ENCODE assay signal across 19 mouse cellular contexts in genomic region chr19:46467051-46467503, GRCm38 (mm10). TPM values are rescaled to one million over a fixed set of nuclear protein-coding genes. Genes with fewer than 3 reads are reported as not detected.
DNase-seq lines count a peak whose midpoint lies in the region; ATAC-seq lines count a peak whose summit lies in the region.
"Had no signal": no experiment of that assay in that cellular context is flagged by ENCODE, and none has a peak within 500 bp of the region (broad histone marks: within the 10 kb centered on the region; RNA-seq: fewer than 3 reads in every experiment).

No protein-coding gene starts in this region.

- H3K27me3 ChIP-seq in heart, embryonic 10.5 days (ENCODE audit: insufficient read depth, poor library complexity, severe bottlenecking) = no peaks in the 10 kb centered on the region
- H3K27me3 ChIP-seq in splenic B cell, adult 2 months (ENCODE audit: control insufficient read depth, insufficient read depth, low read length, poor library complexity, severe bottlenecking) = no peaks in the 10 kb centered on the region
- H3K27me3 ChIP-seq: kidney, embryonic 15.5 days; liver, embryonic 13.5 days; neural tube, embryonic 13.5 days had no signal

- 0 out of 2 replicates have a peak overlapping the region, but pooled peaks have one; percentile 23 for H3K27ac ChIP-seq in heart, embryonic 10.5 days
- H3K27ac ChIP-seq: kidney, embryonic 15.5 days; layer of hippocampus, adult 2 months; liver, embryonic 13.5 days; macrophage; neural tube, embryonic 13.5 days had no signal

- DNase-seq in heart, embryonic 10.5 days (ENCODE audit: low spot score) = no peak
- no peak for DNase-seq in heart, postnatal 4 days
- DNase-seq in spleen, postnatal 36 days (ENCODE audit: low spot score in 2 of 2) = peak; percentile 62 to 72
- DNase-seq in spleen, postnatal 4 days (ENCODE audit: low spot score in 2 of 2) = no peak
- peak; percentile 83 for DNase-seq in splenic B cell, adult 2 months (ENCODE audit: low read depth, low spot score)
- no peak for DNase-seq in kidney, adult 11 months
- DNase-seq in ovary, postnatal 10 days (ENCODE audit: low spot score) = no peak
- DNase-seq: cerebellum, postnatal 10 days; gastrocnemius, postnatal 36 days; liver, embryonic 13.5 days; retina, postnatal 1 day; thymus, postnatal 14 days had no signal

- WGBS in heart, embryonic 10.5 days = 82% methylated on average over 3 of the region's 3 CpGs

- H3K36me3 ChIP-seq in heart, embryonic 10.5 days = peaks cover 28% of the 10 kb centered on the region
- no peaks in the 10 kb centered on the region for H3K36me3 ChIP-seq in splenic B cell, adult 2 months (ENCODE audit: control insufficient read depth, insufficient read depth, low read length, poor library complexity, severe bottlenecking)

- no peaks in the 10 kb centered on the region for H3K9me3 ChIP-seq in heart, embryonic 10.5 days
- H3K9me3 ChIP-seq: kidney, embryonic 15.5 days; liver, embryonic 13.5 days; neural tube, embryonic 13.5 days had no signal

- ATAC-seq in granulocyte monocyte progenitor cell, adult 5-6 weeks (replicated peaks; ENCODE audit: poor library complexity, severe bottlenecking) = peak; percentile 94
- ATAC-seq: hindbrain, embryonic 16.5 days; midbrain, embryonic 16.5 days had no signal

- no peak overlapping the region for H3K4me3 ChIP-seq in heart, embryonic 10.5 days
- H3K4me3 ChIP-seq: kidney, embryonic 15.5 days; layer of hippocampus, adult 2 months; liver, embryonic 13.5 days; neural tube, embryonic 13.5 days had no signal

- H3K4me1 ChIP-seq in heart, embryonic 10.5 days = peaks cover 60% of the 10 kb centered on the region

RNA-seq across cellular contexts. Expression of gene Trim8, which starts 34.4 kb away (rescaled TPM):
- polyA plus RNA-seq in heart, embryonic 10.5 days (2016; fragmentation: Nextera tagmentation; extraction: Ambion mirVana) = 17.6 and 22.0 TPM in 2 replicates
- total RNA-seq in heart, postnatal 4 days (2021) = 10 to 100 TPM; 50.1 to 53.8 TPM
- 10.9 and 13.9 TPM in 2 replicates for total RNA-seq in granulocyte monocyte progenitor cell, adult 5-6 weeks (2014; fragmentation: Nextera tagmentation)
- 12.2 and 13.6 TPM in 2 replicates for total RNA-seq in granulocyte monocyte progenitor cell, adult 5-6 weeks (2017)

Comparison
In these comparisons a context has a peak if more than half of its experiments do, and no peak if none do; other contexts are left out.
1. DNase-seq: peak in spleen, postnatal 36 days (2 of 2) and splenic B cell, adult 2 months (single experiment); none in heart, embryonic 10.5 days (single experiment), heart, postnatal 4 days (single experiment), spleen, postnatal 4 days (0 of 2), kidney, adult 11 months (single experiment) and ovary, postnatal 10 days (single experiment).